Mouse (Mus musculus): ENCODE data around the gene Bmp2k. TPM values are rescaled to one million over a fixed set of nuclear protein-coding genes. Genes with fewer than 3 reads are reported as not detected.

Bmp2k gene
- total and polyA plus RNA-seq, 3 experiments = 7.9 to 9.1 (median 8.9) TPM

DNA sequence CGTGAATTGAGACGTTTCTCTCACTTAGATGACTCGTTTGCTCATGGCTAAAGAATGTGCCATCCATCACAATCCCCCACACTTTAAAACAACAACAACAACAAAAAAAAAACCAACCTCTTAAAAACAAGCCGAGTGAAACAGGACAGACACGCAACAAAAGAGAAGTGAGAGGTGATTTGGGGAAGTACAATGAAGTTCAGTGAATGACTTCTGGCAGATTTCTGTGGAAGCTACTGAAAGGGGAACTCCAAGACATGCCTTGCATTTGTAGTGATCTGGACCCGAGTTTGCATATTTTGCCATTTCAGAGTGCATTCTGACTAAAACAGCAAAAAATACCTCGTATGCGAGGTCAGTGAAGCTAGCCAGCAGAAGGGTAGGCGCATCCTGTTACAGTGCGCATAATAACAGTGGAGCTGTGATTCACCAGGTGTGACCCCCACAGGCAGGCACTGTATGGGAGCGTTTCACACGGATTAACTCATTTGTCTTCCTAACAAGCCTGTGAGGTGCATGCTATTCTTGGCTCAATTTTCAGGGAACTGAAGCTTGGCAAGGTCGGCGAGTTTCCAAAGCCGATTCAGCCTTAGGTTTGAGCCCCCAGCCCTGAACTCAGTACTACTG is 17.4 kb upstream of the Bmp2k start (continued):
- TF ChIP-seq SMC3 (IDR thresholded peaks at IDR 0.05; ENCODE audit: low read depth, low read length) (peak; percentile 16; the same call in 1 of the 2 replicates), IRF4 (IDR thresholded peaks at IDR 0.05; ENCODE audit: low read depth, low read length) (peak; percentile 98), CHD1 (IDR thresholded peaks at IDR 0.05; ENCODE audit: low read depth, low read length) (no peak), PAX5 (IDR thresholded peaks at IDR 0.05; ENCODE audit: low read length) (no peak), POLR2A (IDR thresholded peaks at IDR 0.05; ENCODE audit: low read depth, low read length) (peak; percentile 45), BHLHE40 (IDR thresholded peaks at IDR 0.05; ENCODE audit: low read depth, low read length) (peak; percentile 90), ZMIZ1 (IDR thresholded peaks at IDR 0.05; ENCODE audit: low read depth, low read length) (no peak; the same call in 1 of the 2 replicates), TBP (conservative IDR thresholded peaks at IDR 0.05; ENCODE audit: low read depth, low read length) (peak; percentile 85; the same call in 1 of the 2 replicates), JUN (IDR thresholded peaks at IDR 0.05; ENCODE audit: insufficient read depth, low read depth, low read length) (peak; percentile 74; the same call in 1 of the 2 replicates), USF1 (IDR thresholded peaks at IDR 0.05; ENCODE audit: low read depth, low read length) (no peak), ZKSCAN1 (IDR thresholded peaks at IDR 0.05; ENCODE audit: borderline replicate concordance, low read depth, low read length) (peak; percentile 59; the same call in 1 of the 2 replicates), ETS1 (conservative IDR thresholded peaks at IDR 0.05; ENCODE audit: low read depth, low read length) (peak; percentile 93), MAFK (IDR thresholded peaks at IDR 0.05; ENCODE audit: insufficient replicate concordance, low read length) (peak; percentile 88), HCFC1 (IDR thresholded peaks at IDR 0.05; ENCODE audit: low read depth, low read length) (no peak; the same call in none of the 2 replicates)

GRCm38 (mm10) chr5:96981987-96982386 is 15.5 kb upstream of the Bmp2k start:
- in situ Hi-C loops (cut with MboI; ENCODE audit: low pct_ligation_motif_present, low pct_unique_long_range_greater_than_20kb, low sequenced_read_pairs) = loop anchor here (10.0 kb wide), 1 partner anchor 57 kb away; no protein-coding TSS in a partner anchor
- no peak for TF ChIP-seq ZKSCAN1 (IDR thresholded peaks at IDR 0.05; ENCODE audit: borderline replicate concordance, low read depth, low read length)
- no peak for TF ChIP-seq TBP (conservative IDR thresholded peaks at IDR 0.05; ENCODE audit: low read depth, low read length)
- no peak for TF ChIP-seq MAZ (IDR thresholded peaks at IDR 0.05; ENCODE audit: low read depth, low read length)
- TF ChIP-seq E2F4 (IDR thresholded peaks at IDR 0.05; ENCODE audit: insufficient replicate concordance, low read depth, low read length) = no peak
- TF ChIP-seq CTCF (conservative IDR thresholded peaks at IDR 0.05 in 1 of 2, IDR thresholded peaks at IDR 0.05 in 1 of 2; ENCODE audit: low read depth in 2 of 2, low read length in 2 of 2) = no peak
- no peak for TF ChIP-seq JUND (conservative IDR thresholded peaks at IDR 0.05; ENCODE audit: low read depth, low read length)
- TF ChIP-seq HCFC1 (IDR thresholded peaks at IDR 0.05; ENCODE audit: low read depth, low read length) = no peak
- no peak for TF ChIP-seq ZMIZ1 (IDR thresholded peaks at IDR 0.05; ENCODE audit: low read depth, low read length)
- TF ChIP-seq POLR2A (IDR thresholded peaks at IDR 0.05; ENCODE audit: low read depth, low read length) = no peak
- no peak for TF ChIP-seq UBTF (IDR thresholded peaks at IDR 0.05; ENCODE audit: low read depth, low read length)
- no peak for TF ChIP-seq RCOR1 (conservative IDR thresholded peaks at IDR 0.05; ENCODE audit: low read depth, low read length)
- no peak for TF ChIP-seq MAX (IDR thresholded peaks at IDR 0.05; ENCODE audit: low read length)
- no peak for TF ChIP-seq TCF12 (IDR thresholded peaks at IDR 0.05; ENCODE audit: low read depth, low read length)
- TF ChIP-seq EP300 (IDR thresholded peaks at IDR 0.05; ENCODE audit: low read length) = no peak; the same call in 1 of the 2 replicates
- no peak overlapping the region for H3K4me3 ChIP-seq (replicated peaks in 1 of 3; ENCODE audit: low read depth in 2 of 3, low read length in 2 of 3, poor library complexity in 1 of 3)
- no peaks in the 10 kb centered on the region for H3K9me3 ChIP-seq (replicated peaks; ENCODE audit: low read length)
- H3K79me2 ChIP-seq (replicated peaks; ENCODE audit: control insufficient read depth, extremely low read depth, insufficient read depth, poor library complexity, severe bottlenecking) = no peaks in the 10 kb centered on the region
- H3K4me2 ChIP-seq (ENCODE audit: insufficient read depth, low read depth, poor library complexity, severe bottlenecking) = no peak overlapping the region
- H3K9ac ChIP-seq (ENCODE audit: insufficient read depth, low read depth) = no peak overlapping the region
- peaks cover 6 to 35% of the 10 kb centered on the region in 2 experiments for H3K4me1 ChIP-seq (ENCODE audit: control insufficient read depth in 1 of 2, insufficient read depth in 2 of 2)
- no peaks in the 10 kb centered on the region for H3K27me3 ChIP-seq (replicated peaks)
- no peak overlapping the region for H3K27ac ChIP-seq (ENCODE audit: insufficient read depth, low read depth)
- no peaks in the 10 kb centered on the region for H3K36me3 ChIP-seq (replicated peaks in 1 of 2; ENCODE audit: control insufficient read depth in 1 of 2, insufficient read depth in 1 of 2, low read length in 1 of 2)
- DNase-seq (ENCODE audit: extremely low read depth) = no peak
- dilution Hi-C loops (cut with MboI; ENCODE audit: extremely low pct_ligation_motif_present, extremely low pct_unique_long_range_greater_than_20kb, low sequenced_read_pairs) = no loop called here

All from CH12.LX (cell line).